9 mouse cellular contexts compared by ENCODE assay signal in genomic region chr1:165035618-165036017, GRCm38 (mm10).
A peak's percentile ranks its signal among the peaks of the same experiment; 100 is the strongest.
DNase-seq lines count a peak whose midpoint lies in the region; ATAC-seq and TF ChIP-seq lines count a peak whose summit lies in the region.
"Had no signal": no experiment of that assay in that cellular context is flagged by ENCODE, and none has a peak within 500 bp of the region (broad histone marks: within the 10 kb centered on the region; RNA-seq: fewer than 3 reads in every experiment).

No protein-coding gene starts in this region.

- TF ChIP-seq POLR2A in spleen, adult 2 months (IDR thresholded peaks at IDR 0.05; ENCODE audit: low read depth, low read length): no peak

- H3K9ac ChIP-seq in forebrain, embryonic 13.5 days: no peak overlapping the region
- H3K9ac ChIP-seq in forebrain, embryonic 12.5 days: no peak overlapping the region
- H3K9ac ChIP-seq: lung, embryonic 15.5 days had no signal

- DNase-seq in spleen, adult 2 months (ENCODE audit: low read depth in 1 of 2, low spot score in 2 of 2): peak; percentile 4 to 7
- DNase-seq in spleen, postnatal 14 days (ENCODE audit: low spot score in 2 of 2): no peak
- DNase-seq in gastrocnemius, adult 2 months: peak; percentile 45
- DNase-seq in left cerebral cortex, adult 2 months (ENCODE audit: extremely low spot score in 1 of 2, low spot score in 2 of 2): peak; percentile 56 to 62
- DNase-seq in skeletal muscle tissue, adult 2 months (ENCODE audit: low read depth, low spot score): peak; percentile 42
- DNase-seq in thymus, adult 18-20 months: no peak

- H3K27ac ChIP-seq in forebrain, embryonic 13.5 days: no peak overlapping the region
- H3K27ac ChIP-seq in forebrain, embryonic 12.5 days: no peak overlapping the region
- no peak overlapping the region for H3K27ac ChIP-seq in spleen, adult 2 months (ENCODE audit: insufficient read depth, low read length)
- no peak overlapping the region for H3K27ac ChIP-seq in gastrocnemius, adult 2 months
- H3K27ac ChIP-seq in left cerebral cortex, adult 2 months: peak overlapping the region; percentile 75
- H3K27ac ChIP-seq: lung, embryonic 15.5 days had no signal

- no peaks in the 10 kb centered on the region for H3K27me3 ChIP-seq in forebrain, embryonic 13.5 days
- H3K27me3 ChIP-seq in forebrain, embryonic 12.5 days: no peaks in the 10 kb centered on the region
- no peaks in the 10 kb centered on the region; the same call in 1 of the 2 replicates for H3K27me3 ChIP-seq in spleen, adult 2 months (ENCODE audit: control insufficient read depth, insufficient read depth, low read length)
- H3K27me3 ChIP-seq: lung, embryonic 15.5 days had no signal

- ATAC-seq in forebrain, embryonic 13.5 days: peak; percentile 67
- no peak for ATAC-seq in forebrain, embryonic 12.5 days (ENCODE audit: low FRiP score)

- WGBS in forebrain, embryonic 13.5 days: 92% methylated on average over 1 of the region's 1 CpGs
- 68% methylated on average over 1 of the region's 1 CpGs for WGBS in forebrain, embryonic 12.5 days
- WGBS in spleen, adult 2 months: 91% methylated on average over 1 of the region's 1 CpGs

- no peaks in the 10 kb centered on the region for H3K4me1 ChIP-seq in forebrain, embryonic 13.5 days
- no peaks in the 10 kb centered on the region for H3K4me1 ChIP-seq in forebrain, embryonic 12.5 days
- no peaks in the 10 kb centered on the region for H3K4me1 ChIP-seq in spleen, adult 2 months (ENCODE audit: control insufficient read depth, insufficient read depth, insufficient read length)
- H3K4me1 ChIP-seq: lung, embryonic 15.5 days had no signal

- H3K4me3 ChIP-seq in forebrain, embryonic 13.5 days: no peak overlapping the region
- no peak overlapping the region for H3K4me3 ChIP-seq in forebrain, embryonic 12.5 days (replicated peaks)
- no peak overlapping the region for H3K4me3 ChIP-seq in spleen, adult 2 months (ENCODE audit: extremely low read depth, insufficient read depth, insufficient read length)
- no peak overlapping the region for H3K4me3 ChIP-seq in gastrocnemius, adult 2 months
- H3K4me3 ChIP-seq in left cerebral cortex, adult 2 months: no peak overlapping the region
- H3K4me3 ChIP-seq: lung, embryonic 15.5 days had no signal

- no peaks in the 10 kb centered on the region for H3K9me3 ChIP-seq in forebrain, embryonic 13.5 days (replicated peaks)
- no peaks in the 10 kb centered on the region for H3K9me3 ChIP-seq in forebrain, embryonic 12.5 days
- H3K9me3 ChIP-seq: lung, embryonic 15.5 days had no signal

- TF ChIP-seq CTCF in spleen, adult 2 months (IDR thresholded peaks at IDR 0.05; ENCODE audit: extremely low read depth, insufficient read depth, insufficient read length, insufficient replicate concordance): no peak; the same call in 1 of the 2 replicates
- TF ChIP-seq CTCF in gastrocnemius, adult 2 months (IDR thresholded peaks at IDR 0.05): peak; percentile 61
- TF ChIP-seq CTCF in left cerebral cortex, adult 2 months (IDR thresholded peaks at IDR 0.05): peak; percentile 73

- intact Hi-C loops in gastrocnemius, adult 2 months (cut with DNase I): loop anchor here (5.0 kb wide), 3 partner anchors 128 to 718 kb away; no protein-coding TSS in a partner anchor
- intact Hi-C loops in left cerebral cortex, adult 2 months (cut with DNase I): loop anchor here (5.0 to 10.0 kb wide), 9 partner anchors 82 to 718 kb away; partner anchors contain the start of gene Atp1b1

- H3K4me2 ChIP-seq in forebrain, embryonic 13.5 days: no peak overlapping the region
- H3K4me2 ChIP-seq in forebrain, embryonic 12.5 days: no peak overlapping the region
- H3K4me2 ChIP-seq: lung, embryonic 15.5 days had no signal

- no peaks in the 10 kb centered on the region for H3K36me3 ChIP-seq in forebrain, embryonic 13.5 days (ENCODE audit: poor library complexity, severe bottlenecking)
- no peaks in the 10 kb centered on the region for H3K36me3 ChIP-seq in forebrain, embryonic 12.5 days (replicated peaks)
- H3K36me3 ChIP-seq in spleen, adult 2 months (ENCODE audit: control insufficient read depth, insufficient read depth, low read length): no peaks in the 10 kb centered on the region
- H3K36me3 ChIP-seq: lung, embryonic 15.5 days had no signal

Comparison
In these comparisons a context has a peak if more than half of its experiments do, and no peak if none do; other contexts are left out.
1. DNase-seq: peak in spleen, adult 2 months (2 of 2), gastrocnemius, adult 2 months (single experiment), left cerebral cortex, adult 2 months (2 of 2) and skeletal muscle tissue, adult 2 months (single experiment); none in spleen, postnatal 14 days (0 of 2) and thymus, adult 18-20 months (0 of 2).